In genomic region chr17:74931540-74931939, GRCm38 (mm10) we compare ENCODE assay signal across 23 mouse cellular contexts.
A peak's percentile ranks its signal among the peaks of the same experiment; 100 is the strongest.
DNase-seq lines count a peak whose midpoint lies in the region; ATAC-seq and TF ChIP-seq lines count a peak whose summit lies in the region.
"Had no signal": no experiment of that assay in that cellular context is flagged by ENCODE, and none has a peak within 500 bp of the region (broad histone marks: within the 10 kb centered on the region; RNA-seq: fewer than 3 reads in every experiment).

No protein-coding gene starts in this region.

- H3K36me3 ChIP-seq in heart, embryonic 10.5 days, result no peaks in the 10 kb centered on the region
- H3K36me3 ChIP-seq in lung, embryonic 16.5 days (ENCODE audit: control insufficient read depth, insufficient read depth, low read length), result no peaks in the 10 kb centered on the region
- H3K36me3 ChIP-seq: heart, embryonic 15.5 days; limb, embryonic 10.5 days had no signal

- no peaks in the 10 kb centered on the region for H3K9me3 ChIP-seq in heart, embryonic 10.5 days
- H3K9me3 ChIP-seq in lung, embryonic 16.5 days (ENCODE audit: control insufficient read depth, low read length), result peaks cover 3% of the 10 kb centered on the region; the same call in 1 of the 2 replicates
- H3K9me3 ChIP-seq: heart, embryonic 15.5 days; limb, embryonic 10.5 days had no signal

- no peaks in the 10 kb centered on the region for H3K4me1 ChIP-seq in heart, embryonic 10.5 days
- H3K4me1 ChIP-seq in lung, embryonic 16.5 days (replicated peaks; ENCODE audit: control insufficient read depth, insufficient read depth, low read length), result no peaks in the 10 kb centered on the region
- H3K4me1 ChIP-seq in lung, adult 2 months (ENCODE audit: control insufficient read depth, insufficient read depth, low read length), result no peaks in the 10 kb centered on the region
- H3K4me1 ChIP-seq: heart, embryonic 15.5 days had no signal

- DNase-seq in heart, adult 11 months, result peak; percentile 91
- no peak for DNase-seq in heart, embryonic 10.5 days (ENCODE audit: low spot score)
- no peak for DNase-seq in lung, adult 2 months
- peak; percentile 11 for DNase-seq in brain, embryonic 14.5 days (ENCODE audit: low read depth)
- no peak for DNase-seq in cerebellum, adult 11-12 months
- DNase-seq: adrenal gland, adult 8-10 months; cerebellum, adult 8-10 months; gastrocnemius, postnatal 14 days; heart, postnatal 4 days; kidney, adult 18-20 months; liver; thymus, adult 18-20 months; thymus, postnatal 36 days had no signal

- no peaks in the 10 kb centered on the region for H3K27me3 ChIP-seq in heart, embryonic 10.5 days (ENCODE audit: insufficient read depth, poor library complexity, severe bottlenecking)
- no peaks in the 10 kb centered on the region for H3K27me3 ChIP-seq in lung, embryonic 16.5 days (ENCODE audit: control insufficient read depth, insufficient read depth, low read depth, low read length)
- H3K27me3 ChIP-seq: heart, embryonic 15.5 days had no signal

- peak; percentile 49; the same call in 1 of the 2 replicates for ATAC-seq in lung, embryonic 16.5 days (ENCODE audit: low read depth)
- ATAC-seq in granulocyte monocyte progenitor cell, adult 5-6 weeks (replicated peaks; ENCODE audit: poor library complexity, severe bottlenecking), result no peak
- ATAC-seq: CD4-positive, CD25-positive, alpha-beta regulatory T cell, adult 4 months; forebrain, embryonic 14.5 days; inflammation-experienced regulatory T-cells, adult 6 months; midbrain, embryonic 16.5 days had no signal

- no peak overlapping the region for H3K9ac ChIP-seq in lung, embryonic 16.5 days (ENCODE audit: low read length)
- H3K9ac ChIP-seq: heart, embryonic 15.5 days; hindbrain, embryonic 14.5 days had no signal

- no peak overlapping the region for H3K4me3 ChIP-seq in heart, embryonic 10.5 days
- H3K4me3 ChIP-seq in lung, embryonic 16.5 days (ENCODE audit: low read length), result no peak overlapping the region
- no peak overlapping the region for H3K4me3 ChIP-seq in lung, adult 2 months (replicated peaks; ENCODE audit: extremely low read depth, low read depth, low read length)
- H3K4me3 ChIP-seq: heart, embryonic 15.5 days; limb, embryonic 10.5 days had no signal

- no peak overlapping the region for H3K4me2 ChIP-seq in lung, embryonic 16.5 days (ENCODE audit: low read depth, low read length)
- H3K4me2 ChIP-seq: heart, embryonic 15.5 days; hindbrain, embryonic 14.5 days had no signal

- 70% methylated on average over 4 of the region's 4 CpGs for WGBS in heart, embryonic 10.5 days
- 50% methylated on average over 4 of the region's 4 CpGs for WGBS in lung, embryonic 16.5 days
- 63% methylated on average over 4 of the region's 4 CpGs for WGBS in lung, adult 2 months

- H3K27ac ChIP-seq in heart, embryonic 10.5 days, result no peak overlapping the region
- 0 out of 2 replicates have a peak overlapping the region, but pooled peaks have one; percentile 6 for H3K27ac ChIP-seq in lung, embryonic 16.5 days (ENCODE audit: low read length)
- H3K27ac ChIP-seq: heart, embryonic 15.5 days; hindbrain, embryonic 14.5 days; limb, embryonic 10.5 days; macrophage had no signal

- no peak for TF ChIP-seq POLR2A in lung, adult 2 months (IDR thresholded peaks at IDR 0.05; ENCODE audit: borderline replicate concordance, extremely low read depth, low read depth, low read length)
- TF ChIP-seq POLR2A in brain, embryonic 14.5 days (IDR thresholded peaks at IDR 0.05; ENCODE audit: borderline replicate concordance, extremely low read depth, insufficient read depth, insufficient read length, poor library complexity, severe bottlenecking), result no peak

- TF ChIP-seq CTCF in lung, adult 2 months (IDR thresholded peaks at IDR 0.05; ENCODE audit: insufficient read depth, low read length), result no peak
- TF ChIP-seq CTCF in brain, embryonic 14.5 days (IDR thresholded peaks at IDR 0.05; ENCODE audit: borderline replicate concordance, extremely low read depth, insufficient read depth, insufficient read length), result no peak

Comparison
In these comparisons a context has a peak if more than half of its experiments do, and no peak if none do; other contexts are left out.
1. DNase-seq: peak in heart, adult 11 months (single experiment) and brain, embryonic 14.5 days (single experiment); none in heart, embryonic 10.5 days (single experiment), lung, adult 2 months (single experiment) and cerebellum, adult 11-12 months (single experiment).